Mouse (Mus musculus): ENCODE measurements around the gene Rassf7. TPM values are rescaled to one million over a fixed set of nuclear protein-coding genes. Genes with fewer than 3 reads are reported as not detected.

Rassf7 gene
- total and polyA plus RNA-seq, 3 experiments, result 0.25 to 3.3 (median 0.42) TPM

DNA sequence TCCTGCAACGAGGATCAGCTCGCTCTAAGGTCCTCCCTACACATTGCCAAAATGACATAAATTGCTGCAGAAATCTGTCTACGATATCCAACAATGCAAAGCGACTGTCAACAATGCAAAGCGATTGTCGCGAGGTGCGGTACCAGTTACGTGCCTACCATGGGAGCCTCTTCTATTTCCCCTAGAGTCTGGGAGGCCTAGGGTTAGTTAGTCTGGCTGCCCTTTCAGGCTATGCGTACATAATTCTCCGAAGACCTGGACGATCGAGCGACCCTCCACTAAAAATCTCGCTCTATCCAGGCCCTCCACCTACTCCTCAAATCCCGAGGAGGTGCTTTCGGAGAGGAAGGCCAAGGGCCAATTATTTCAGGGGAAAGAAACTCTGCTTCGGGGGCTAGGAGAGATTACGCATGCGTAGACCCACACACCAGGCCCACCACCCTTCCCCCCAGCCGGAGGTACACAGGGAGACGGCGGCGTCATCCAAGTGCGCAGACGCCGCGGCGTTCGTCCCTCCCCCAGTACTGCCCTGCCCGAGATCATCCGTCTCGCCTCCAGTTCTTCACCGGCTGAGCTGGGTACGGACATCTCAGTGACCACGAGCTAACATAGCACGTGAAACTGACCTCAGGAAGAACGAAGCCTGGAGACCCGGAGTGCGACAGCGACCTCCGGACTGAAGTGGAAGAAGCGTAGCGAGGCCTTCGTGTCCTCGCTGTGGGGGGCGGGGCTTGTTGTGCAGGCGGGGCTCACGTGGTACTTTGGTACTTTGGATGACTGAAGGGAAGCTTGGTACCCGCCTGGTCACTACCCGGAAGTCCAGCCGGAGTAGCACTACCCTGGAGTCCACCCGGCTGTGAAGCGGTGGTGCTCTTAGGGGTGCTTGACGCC, 43.3 kb upstream of the Rassf7 start, which contains the start of gene Rnh1:
Gene Rnh1, minus strand, starts transcription at position 742 of the 891 bp plus-strand sequence.
- peak; percentile 91 to 94 for DNase-seq
- 2% methylated on average over 55 of the region's 55 CpGs for WGBS
- H3K4me3 ChIP-seq, result peak within 1 kb of the TSS; percentile 83
- TF ChIP-seq POLR2A (IDR thresholded peaks at IDR 0.05; ENCODE audit: insufficient read depth, low read depth, low read length) (peak; percentile 98), CTCF (IDR thresholded peaks at IDR 0.05) (no peak), EP300 (IDR thresholded peaks at IDR 0.05; ENCODE audit: insufficient read depth, low read depth, low read length) (peak; percentile 68; the same call in 1 of the 2 replicates)
- H3K27ac ChIP-seq, result peak within 1 kb of the TSS; percentile 98
- H3K27me3 ChIP-seq (ENCODE audit: control insufficient read depth, insufficient read depth, low read length), result no peaks in the 10 kb centered on the region
- H3K4me1 ChIP-seq (ENCODE audit: control insufficient read depth, insufficient read depth, low read length), result peaks cover 12% of the 10 kb centered on the region
- H3K9ac ChIP-seq (ENCODE audit: low read depth, low read length), result peak within 1 kb of the TSS; percentile 70
- no peaks in the 10 kb centered on the region for H3K79me2 ChIP-seq (replicated peaks; ENCODE audit: control insufficient read depth, insufficient read depth, low read length)
- H3K36me3 ChIP-seq (ENCODE audit: control insufficient read depth, insufficient read depth, low read length), result no peaks in the 10 kb centered on the region
- intact Hi-C loops (cut with DNase I), result loop anchor here (2.0 to 5.0 kb wide), 3 partner anchors 50 to 315 kb away; partner anchors contain the start of genes Bet1l, Gm45785, Ptdss2 and Ric8a

GRCm38 (mm10) chr7:141173323-141173850, 42.3 kb upstream of the Rassf7 start:
- WGBS, result 79% methylated on average over 5 of the region's 5 CpGs
- H3K4me3 ChIP-seq, result peak overlapping the region; percentile 83
- no peak for TF ChIP-seq CTCF (IDR thresholded peaks at IDR 0.05)
- TF ChIP-seq EP300 (IDR thresholded peaks at IDR 0.05; ENCODE audit: insufficient read depth, low read depth, low read length), result no peak
- no peak for TF ChIP-seq POLR2A (IDR thresholded peaks at IDR 0.05; ENCODE audit: insufficient read depth, low read depth, low read length)
- H3K36me3 ChIP-seq (ENCODE audit: control insufficient read depth, insufficient read depth, low read length), result no peaks in the 10 kb centered on the region
- intact Hi-C loops (cut with DNase I), result loop anchor here (2.0 to 5.0 kb wide), 3 partner anchors 51 to 316 kb away; partner anchors contain the start of genes Bet1l, Gm45785, Ptdss2 and Ric8a
- H3K9ac ChIP-seq (ENCODE audit: low read depth, low read length), result no peak overlapping the region
- no peaks in the 10 kb centered on the region for H3K27me3 ChIP-seq (ENCODE audit: control insufficient read depth, insufficient read depth, low read length)
- H3K27ac ChIP-seq, result peak overlapping the region; percentile 98
- DNase-seq, result no peak
- peaks cover 7% of the 10 kb centered on the region for H3K4me1 ChIP-seq (ENCODE audit: control insufficient read depth, insufficient read depth, low read length)
- H3K79me2 ChIP-seq (replicated peaks; ENCODE audit: control insufficient read depth, insufficient read depth, low read length), result no peaks in the 10 kb centered on the region

GRCm38 (mm10) chr7:141175068-141175467, 40.6 kb upstream of the Rassf7 start:
- peaks cover 3% of the 10 kb centered on the region for H3K4me1 ChIP-seq (ENCODE audit: control insufficient read depth, insufficient read depth, low read length)
- no peak for TF ChIP-seq EP300 (IDR thresholded peaks at IDR 0.05; ENCODE audit: insufficient read depth, low read depth, low read length)
- peak; percentile 22 for TF ChIP-seq CTCF (IDR thresholded peaks at IDR 0.05)
- no peak for TF ChIP-seq POLR2A (IDR thresholded peaks at IDR 0.05; ENCODE audit: insufficient read depth, low read depth, low read length)
- H3K4me3 ChIP-seq, result no peak overlapping the region
- intact Hi-C loops (cut with DNase I), result loop anchor here (2.0 to 5.0 kb wide), 4 partner anchors 103 to 328 kb away; partner anchors contain the start of genes Odf3 and Scgb1c1
- H3K27ac ChIP-seq, result no peak overlapping the region
- H3K9ac ChIP-seq (ENCODE audit: low read depth, low read length), result no peak overlapping the region
- H3K36me3 ChIP-seq (ENCODE audit: control insufficient read depth, insufficient read depth, low read length), result no peaks in the 10 kb centered on the region
- no peaks in the 10 kb centered on the region for H3K27me3 ChIP-seq (ENCODE audit: control insufficient read depth, insufficient read depth, low read length)
- no peak for DNase-seq
- H3K79me2 ChIP-seq (replicated peaks; ENCODE audit: control insufficient read depth, insufficient read depth, low read length), result no peaks in the 10 kb centered on the region
- WGBS, result 88% methylated on average over 4 of the region's 4 CpGs

DNA sequence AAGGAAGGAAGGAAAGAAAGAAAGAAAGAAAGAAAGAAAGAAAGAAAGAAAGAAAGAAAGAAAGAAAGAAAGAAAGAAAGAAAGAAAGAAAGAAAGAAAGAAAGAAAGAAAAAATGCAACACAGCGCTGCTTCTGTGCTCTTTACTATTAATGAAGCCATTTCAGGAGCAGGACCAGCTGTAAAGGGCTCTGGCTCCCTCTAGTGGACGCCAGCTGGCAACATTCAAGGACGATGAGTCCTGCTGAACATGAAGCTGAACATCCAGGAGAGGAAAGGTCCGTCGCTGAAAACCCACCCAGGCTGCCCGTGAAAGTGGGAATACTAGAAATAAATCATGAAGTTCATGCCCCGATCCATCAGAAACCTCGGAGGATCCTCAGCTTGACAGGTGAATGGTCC, 39.5 kb upstream of the Rassf7 start:
- no peaks in the 10 kb centered on the region for H3K36me3 ChIP-seq (ENCODE audit: control insufficient read depth, insufficient read depth, low read length)
- DNase-seq, result peak; percentile 84 to 85
- under 1% methylated on average over 8 of the region's 8 CpGs for WGBS
- H3K4me1 ChIP-seq (ENCODE audit: control insufficient read depth, insufficient read depth, low read length), result peaks cover 3% of the 10 kb centered on the region
- H3K27ac ChIP-seq, result no peak overlapping the region
- no peaks in the 10 kb centered on the region for H3K27me3 ChIP-seq (ENCODE audit: control insufficient read depth, insufficient read depth, low read length)
- TF ChIP-seq EP300 (IDR thresholded peaks at IDR 0.05; ENCODE audit: insufficient read depth, low read depth, low read length), result peak; percentile 97
- TF ChIP-seq CTCF (IDR thresholded peaks at IDR 0.05), result peak; percentile 86
- no peak for TF ChIP-seq POLR2A (IDR thresholded peaks at IDR 0.05; ENCODE audit: insufficient read depth, low read depth, low read length)
- intact Hi-C loops (cut with DNase I), result loop anchor here (1.0 to 5.0 kb wide), 4 partner anchors 84 to 329 kb away; partner anchors contain the start of genes Odf3 and Scgb1c1
- H3K79me2 ChIP-seq (replicated peaks; ENCODE audit: control insufficient read depth, insufficient read depth, low read length), result no peaks in the 10 kb centered on the region
- no peak overlapping the region for H3K9ac ChIP-seq (ENCODE audit: low read depth, low read length)
- no peak overlapping the region for H3K4me3 ChIP-seq

- Histone ChIP-seq H3K9ac (ENCODE audit: low read depth, low read length) (no peak overlapping the region), H3K27me3 (ENCODE audit: control insufficient read depth, insufficient read depth, low read length) (no peaks in the 10 kb centered on the region), H3K4me1 (ENCODE audit: control insufficient read depth, insufficient read depth, low read length) (peaks cover 9% of the 10 kb centered on the region), H3K4me3 (no peak overlapping the region), H3K27ac (no peak overlapping the region), H3K79me2 (replicated peaks; ENCODE audit: control insufficient read depth, insufficient read depth, low read length) (peaks cover under 1% of the 10 kb centered on the region; the same call in 1 of the 2 replicates), H3K36me3 (ENCODE audit: control insufficient read depth, insufficient read depth, low read length) (no peaks in the 10 kb centered on the region)
- TF ChIP-seq POLR2A (IDR thresholded peaks at IDR 0.05; ENCODE audit: insufficient read depth, low read depth, low read length) (no peak), EP300 (IDR thresholded peaks at IDR 0.05; ENCODE audit: insufficient read depth, low read depth, low read length) (no peak), CTCF (IDR thresholded peaks at IDR 0.05) (no peak)
- intact Hi-C loops (cut with DNase I), result no loop called here
- no peak for DNase-seq
- 55% methylated on average over 3 of the region's 3 CpGs for WGBS
Measured at GRCm38 (mm10) chr7:141188194-141188593, 27.5 kb upstream of the Rassf7 start.

Data from heart, adult 2 months (tissue).